Mouse (Mus musculus): ENCODE data around the gene Sarm1.

Gene Sarm1

GRCm38 (mm10) chr11:78512025-78512957 is 14.7 kb upstream of the Sarm1 start, which contains the start of the genes Tmem199 and Poldip2:
Tmem199 (minus strand) TSS chr11:78512172.
Poldip2 (plus strand) TSS chr11:78512193.
- peak; percentile 96 for DNase-seq (ENCODE audit: low read depth)

DNA sequence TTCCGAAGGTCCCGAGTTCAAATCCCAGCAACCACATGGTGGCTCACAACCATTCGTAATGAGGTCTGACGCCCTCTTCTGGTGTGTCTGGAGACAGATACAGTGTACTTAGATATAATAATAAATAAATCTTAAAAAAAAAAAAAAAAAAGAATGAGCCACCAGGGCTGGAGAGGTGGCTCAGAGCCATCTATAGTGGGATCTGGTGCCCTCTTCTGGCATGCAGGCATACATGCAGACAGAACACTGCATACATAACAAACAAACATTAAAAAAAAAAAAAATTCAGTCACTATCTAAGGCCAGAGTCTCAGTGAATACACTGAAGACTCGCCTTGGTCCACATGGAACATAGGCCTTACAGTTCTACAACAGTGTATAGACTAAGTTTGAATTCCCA is 11.6 kb upstream of the Sarm1 start:
- peak; percentile 70 for DNase-seq (ENCODE audit: low read depth)

GRCm38 (mm10) chr11:78505430-78505829 is 7.9 kb upstream of the Sarm1 start:
- DNase-seq (ENCODE audit: low read depth), result no peak

DNA sequence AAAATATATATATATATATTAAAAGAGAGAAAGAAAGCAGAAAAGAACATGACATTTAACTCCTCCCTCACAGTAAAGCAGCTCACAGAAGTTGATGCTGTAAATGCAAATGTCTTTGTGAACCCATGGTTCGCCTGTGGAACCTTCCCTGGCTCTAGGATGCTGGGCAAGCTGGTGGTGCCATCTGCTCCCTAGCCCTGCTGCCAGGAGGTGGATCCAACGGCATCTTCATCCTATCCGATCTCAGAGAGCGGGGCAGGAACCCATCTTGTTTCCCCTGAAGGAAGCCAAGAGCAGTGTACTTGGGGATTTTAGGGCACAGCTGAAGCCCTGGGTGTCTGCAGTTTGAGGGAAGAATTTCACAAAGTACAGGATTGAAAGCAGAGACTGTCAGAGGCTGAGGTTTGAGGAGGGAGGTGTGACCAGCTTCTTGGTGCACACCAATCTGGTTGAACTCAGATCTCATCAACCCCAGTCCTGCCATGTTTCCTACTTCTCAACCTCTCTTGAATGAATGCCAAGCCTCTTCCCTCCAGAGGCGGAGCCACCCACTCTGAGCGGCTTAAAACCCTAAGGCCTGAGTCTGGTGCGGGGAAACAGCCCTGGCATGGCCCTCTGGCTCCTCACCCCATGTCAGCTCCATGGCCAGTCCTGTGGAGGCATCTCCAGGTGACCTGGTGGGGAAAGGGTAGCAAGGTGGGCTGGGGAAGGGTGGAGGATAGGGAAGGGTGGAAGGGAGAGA is 5.5 kb upstream of the Sarm1 start, which contains the start of gene Sebox:
TSS of gene Sebox (plus strand) at position 539 of the 742 bp plus-strand sequence.
- DNase-seq (ENCODE audit: low read depth), result no peak

- DNase-seq (ENCODE audit: low read depth), result no peak
Measured at GRCm38 (mm10) chr11:78501529-78501928, 4.0 kb upstream of the Sarm1 start.

GRCm38 (mm10) chr11:78500623-78501202 is 3.2 kb upstream of the Sarm1 start:
- no peak for DNase-seq (ENCODE audit: low read depth)

- DNase-seq (ENCODE audit: low read depth), result no peak
Measured at GRCm38 (mm10) chr11:78499543-78499942, 2.0 kb upstream of the Sarm1 start.

DNA sequence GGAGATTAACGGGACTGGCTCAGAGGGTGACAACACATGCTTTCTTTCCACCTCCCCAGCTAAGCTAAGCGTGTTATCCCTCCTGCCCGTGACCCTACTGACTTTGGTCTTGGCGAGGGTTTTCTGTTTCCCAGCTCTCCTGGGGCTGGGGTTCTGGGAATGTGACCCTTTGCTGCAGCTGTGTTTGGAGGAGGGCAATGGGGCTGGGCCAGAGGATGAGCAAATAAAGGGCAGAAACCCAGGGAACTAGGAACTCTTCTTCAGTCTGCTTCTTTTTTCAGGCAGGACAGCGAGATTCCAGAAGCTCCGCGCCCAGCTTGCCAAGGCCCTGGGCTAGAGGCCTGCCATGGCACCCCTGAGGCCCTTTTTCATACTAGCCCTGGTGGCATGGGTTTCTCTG is 1.4 kb upstream of the Sarm1 start, which contains the start of gene Vtn:
TSS of gene Vtn (plus strand) at position 88 of the 400 bp plus-strand sequence.
- DNase-seq (ENCODE audit: low read depth), result no peak

- DNase-seq (ENCODE audit: low read depth), result peak; percentile 19
Measured at GRCm38 (mm10) chr11:78497071-78497541, 448 bp downstream of the Sarm1 start.

- DNase-seq (ENCODE audit: low read depth), result peak; percentile 84
Measured at GRCm38 (mm10) chr11:78495904-78496303, 1.6 kb downstream of the Sarm1 start.

DNA sequence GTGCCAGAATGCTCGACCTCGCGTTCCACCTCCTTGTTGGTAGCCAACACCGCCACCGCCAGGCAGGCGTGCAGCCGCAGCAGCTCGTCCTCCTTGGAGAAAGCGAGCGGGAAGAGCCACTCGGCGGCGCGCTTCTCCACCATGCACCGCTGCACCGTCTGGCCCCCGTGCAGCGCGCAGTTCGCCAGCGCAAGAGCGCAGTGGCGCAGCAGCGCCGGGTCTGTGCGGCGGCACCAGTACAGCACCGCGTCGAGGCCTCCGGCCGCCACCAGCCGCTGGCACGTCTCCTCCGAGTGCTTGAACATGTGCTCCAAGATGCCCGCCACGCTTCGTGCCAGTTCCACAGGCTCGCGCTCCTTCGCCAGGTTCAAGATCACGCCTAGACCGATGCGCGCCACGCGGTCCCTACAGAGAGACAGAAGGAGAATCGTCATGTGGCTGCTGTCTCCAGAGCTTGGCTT is 6.7 kb downstream of the Sarm1 start:
- DNase-seq (ENCODE audit: low read depth), result no peak

DNA sequence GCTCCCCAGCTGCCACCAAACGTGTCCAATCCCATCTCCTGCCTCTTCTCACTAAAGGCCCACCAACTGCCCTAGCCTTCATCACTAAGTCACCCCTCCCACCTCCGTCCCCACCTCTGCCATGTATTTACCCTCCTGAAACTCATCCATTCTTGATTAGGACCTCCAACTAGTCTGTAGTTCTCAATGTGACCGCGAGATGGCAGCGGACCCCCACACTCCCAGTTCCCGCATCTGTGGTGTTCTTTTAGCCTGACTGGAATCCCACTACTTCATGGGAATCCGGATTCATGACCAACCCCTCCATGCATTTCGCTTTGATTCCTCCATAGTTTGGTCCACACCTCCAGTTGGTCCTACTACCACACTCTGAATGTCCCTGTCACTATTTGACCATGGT is 9.4 kb downstream of the Sarm1 start:
- peak; percentile 86 for DNase-seq (ENCODE audit: low read depth)

- DNase-seq (ENCODE audit: low read depth), result no peak
Measured at GRCm38 (mm10) chr11:78483639-78484038, 13.9 kb downstream of the Sarm1 start.

DNA sequence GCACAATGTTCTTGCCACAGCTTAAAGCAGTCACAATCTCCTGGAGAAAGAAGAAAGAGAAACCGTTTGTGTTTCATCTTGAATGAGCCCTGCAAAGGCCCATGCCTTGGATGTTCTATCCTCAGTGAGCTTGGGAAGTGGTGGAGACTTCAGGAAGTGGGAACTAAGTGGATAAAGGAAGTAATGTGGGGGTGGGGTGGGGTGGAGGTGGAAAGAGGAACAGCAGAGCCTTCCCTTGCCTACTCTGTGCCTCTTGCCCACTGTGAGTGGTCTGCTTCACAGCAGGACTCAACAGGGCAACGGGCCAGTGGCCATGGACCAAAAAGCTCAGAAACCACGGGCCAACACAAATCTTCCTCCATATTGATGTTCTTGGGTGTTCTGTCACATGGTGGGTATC is 22.3 kb downstream of the Sarm1 start:
- no peak for DNase-seq (ENCODE audit: low read depth)

- no peak for DNase-seq (ENCODE audit: low read depth)
Measured at GRCm38 (mm10) chr11:78471326-78472103, 26.0 kb downstream of the Sarm1 start.

- no peak for DNase-seq (ENCODE audit: low read depth)
Measured at GRCm38 (mm10) chr11:78467932-78468331, 29.6 kb downstream of the Sarm1 start.

GRCm38 (mm10) chr11:78467515-78467914 is 30.0 kb downstream of the Sarm1 start:
- no peak for DNase-seq (ENCODE audit: low read depth)

DNA sequence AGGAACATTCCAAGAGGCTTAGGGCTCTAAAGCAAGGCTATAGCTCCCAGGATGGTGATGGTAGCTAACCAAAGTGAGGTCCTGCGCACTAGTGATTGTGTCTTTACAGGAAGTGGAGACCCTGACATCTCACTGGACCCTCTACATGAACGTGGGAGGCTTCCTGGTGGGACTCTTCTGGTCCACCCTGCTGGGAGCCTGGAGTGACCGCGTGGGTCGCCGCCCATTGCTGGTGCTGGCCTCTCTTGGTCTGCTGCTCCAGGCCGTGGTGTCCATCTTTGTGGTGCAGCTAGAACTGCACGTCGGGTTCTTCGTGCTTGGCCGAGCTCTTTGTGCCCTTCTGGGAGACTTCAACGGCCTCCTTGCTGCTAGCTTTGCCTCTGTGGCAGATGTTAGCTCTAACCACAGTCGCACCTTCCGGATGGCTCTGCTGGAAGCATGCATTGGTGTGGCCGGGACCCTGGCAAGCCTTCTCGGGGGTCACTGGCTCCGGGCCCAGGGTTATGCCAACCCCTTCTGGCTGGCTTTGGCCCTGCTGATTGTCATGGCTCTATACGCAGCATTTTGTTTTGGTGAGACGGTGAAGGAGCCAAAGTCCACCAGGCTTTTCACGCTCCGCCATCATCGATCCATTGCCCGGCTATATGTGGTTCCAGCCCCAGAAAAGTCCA is 31.2 kb downstream of the Sarm1 start:
- DNase-seq (ENCODE audit: low read depth), result no peak

- DNase-seq (ENCODE audit: low read depth), result peak; percentile 91
Measured at GRCm38 (mm10) chr11:78465568-78466180, 31.9 kb downstream of the Sarm1 start, which contains the start of gene Slc46a1. Slc46a1 (plus strand) TSS chr11:78465697.

DNA sequence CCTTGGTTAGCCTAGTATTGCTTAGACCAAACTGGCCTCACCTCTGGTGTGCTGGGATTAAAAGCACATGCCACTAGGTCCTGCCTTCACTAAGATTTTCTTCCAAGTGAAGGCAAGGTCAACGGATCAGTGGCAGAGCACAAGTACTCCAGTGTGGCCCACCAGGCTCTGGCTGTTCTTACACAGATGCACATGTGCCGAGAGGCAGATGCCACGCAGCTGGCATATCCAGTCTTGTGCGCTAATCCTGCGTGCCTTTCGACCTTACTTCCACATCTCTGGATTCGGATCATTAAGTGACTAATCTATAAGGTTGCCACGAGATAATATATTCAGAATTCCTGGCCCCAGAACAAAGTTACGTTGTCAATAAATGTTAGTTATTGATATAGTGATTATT is 32.4 kb downstream of the Sarm1 start:
- DNase-seq (ENCODE audit: low read depth), result no peak
